Mouse (Mus musculus) left cerebral cortex, adult 2 months (tissue): ENCODE measurements around the gene Gramd1b. TPM values are rescaled to one million over a fixed set of nuclear protein-coding genes. Genes with fewer than 3 reads are reported as not detected.

Experiments
- DNase-seq, 2 experiments: peaks; one replicate each; pipeline ENCODE4 v3.0.0; 2021 to 2022; ENCODE audit warnings: low spot score in 2 of 2, mixed read lengths in 1 of 2; ENCODE audit errors: extremely low spot score in 1 of 2
- H3K27ac ChIP-seq: fragments of 200-600 bp; 2 replicates; pipeline ENCODE4 v1.8.1; 2022
- H3K4me3 ChIP-seq: fragments of 200-600 bp; 2 replicates; pipeline ENCODE4 v1.8.1; 2022
- CTCF ChIP-seq: fragments of 200-600 bp; IDR thresholded peaks from 2 replicates; pipeline ENCODE4 v1.8.1; 2022; ENCODE audit warnings: antibody characterized with exemption, mild to moderate bottlenecking, moderate library complexity
- intact Hi-C: fragments of 180-260 bp; cut with DNase I; formaldehyde crosslinking; loops from one replicate; pipeline ENCODE4 v1.15.1; 2025
- total RNA-seq, 2 experiments: library from RNA; stranded (reverse); gene quantifications; 2 replicates each; pipeline ENCODE4 v1.2.3; 2021

The Gramd1b gene
- total RNA-seq, 2 experiments from 2014 or later = 178 to 192 TPM

GRCm38 (mm10) chr9:40302375-40302774, 228.8 kb downstream of the Gramd1b start:
- no peak for TF ChIP-seq CTCF
- DNase-seq = no peak
- intact Hi-C loops = no loop called here
- no peak overlapping the region for H3K4me3 ChIP-seq
- H3K27ac ChIP-seq = no peak overlapping the region

GRCm38 (mm10) chr9:40301475-40301874, 229.7 kb downstream of the Gramd1b start:
- DNase-seq = no peak
- Histone ChIP-seq H3K4me3 (no peak overlapping the region), H3K27ac (peak overlapping the region; percentile 24; the same call in 1 of the 2 replicates)
- no peak for TF ChIP-seq CTCF
- intact Hi-C loops = no loop called here

- Histone ChIP-seq H3K4me3 (no peak overlapping the region), H3K27ac (no peak overlapping the region)
- DNase-seq = no peak
- intact Hi-C loops = no loop called here
- TF ChIP-seq CTCF = no peak
These were observed 230.9 kb downstream of the Gramd1b start for GRCm38 (mm10) chr9:40300018-40300989.

- no peak for TF ChIP-seq CTCF
- intact Hi-C loops = no loop called here
- no peak for DNase-seq
- no peak overlapping the region for H3K4me3 ChIP-seq
- no peak overlapping the region for H3K27ac ChIP-seq
These were observed 231.9 kb downstream of the Gramd1b start for GRCm38 (mm10) chr9:40299323-40299722.

GRCm38 (mm10) chr9:40297969-40298368, 233.2 kb downstream of the Gramd1b start:
- TF ChIP-seq CTCF = no peak

DNA sequence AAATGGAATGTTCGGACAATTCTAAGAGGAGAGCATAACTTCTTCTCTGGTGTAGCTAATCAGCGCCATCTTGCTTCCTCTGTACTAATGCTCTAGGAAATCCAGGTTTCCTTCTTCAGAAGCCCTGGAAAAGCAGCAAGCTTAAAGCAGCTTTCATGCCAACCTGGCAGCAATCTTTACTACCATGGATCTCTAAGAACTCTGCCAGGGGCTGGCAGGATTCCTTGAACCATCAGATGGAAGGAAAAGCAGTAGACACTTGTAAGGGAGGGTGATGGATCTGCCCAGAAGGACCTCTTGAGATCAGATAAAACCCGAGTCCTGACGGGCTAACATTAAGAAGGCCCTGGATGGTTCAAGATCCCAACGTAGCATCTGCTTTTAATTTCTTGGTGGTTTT, 234.9 kb downstream of the Gramd1b start:
- H3K4me3 ChIP-seq = no peak overlapping the region
- TF ChIP-seq CTCF = no peak; the same call in 1 of the 2 replicates
- no peak overlapping the region for H3K27ac ChIP-seq
- intact Hi-C loops = no loop called here
- no peak for DNase-seq

More at GRCm38 (mm10) chr9:40297969-40298368, 233.2 kb downstream of the Gramd1b start:
- H3K4me3 ChIP-seq = no peak overlapping the region
- no peak overlapping the region for H3K27ac ChIP-seq
- intact Hi-C loops = no loop called here
- DNase-seq = no peak

- intact Hi-C loops = no loop called here
- H3K27ac ChIP-seq = no peak overlapping the region
- TF ChIP-seq CTCF = no peak
These were observed 236.3 kb downstream of the Gramd1b start for GRCm38 (mm10) chr9:40294866-40295265.

GRCm38 (mm10) chr9:40294210-40294609, 237.0 kb downstream of the Gramd1b start:
- TF ChIP-seq CTCF = no peak
- intact Hi-C loops = no loop called here

More at GRCm38 (mm10) chr9:40294866-40295265, 236.3 kb downstream of the Gramd1b start:
- no peak for DNase-seq
- H3K4me3 ChIP-seq = no peak overlapping the region

DNA sequence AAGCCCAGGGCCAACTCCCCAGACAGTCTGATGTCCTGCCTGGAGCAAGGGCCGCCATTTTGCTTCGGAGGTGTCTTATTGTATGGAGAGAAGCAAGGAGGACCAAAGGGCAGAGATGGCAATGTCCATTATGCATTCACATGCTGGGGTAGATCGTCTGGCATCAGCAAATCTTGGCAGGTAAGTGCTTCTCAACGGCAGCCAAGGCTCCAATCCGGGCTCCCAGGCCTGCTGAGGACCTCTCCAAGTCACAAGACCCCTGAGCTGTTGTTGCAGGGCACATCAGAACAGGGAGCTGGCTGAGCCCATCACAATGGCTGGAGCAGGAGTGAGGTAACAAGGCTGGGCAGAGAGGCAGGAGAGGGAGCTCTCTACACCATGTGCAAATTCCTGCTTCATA, 237.4 kb downstream of the Gramd1b start:
- no peak overlapping the region for H3K4me3 ChIP-seq
- intact Hi-C loops = no loop called here
- no peak for DNase-seq
- no peak overlapping the region for H3K27ac ChIP-seq
- no peak for TF ChIP-seq CTCF

More at GRCm38 (mm10) chr9:40294210-40294609, 237.0 kb downstream of the Gramd1b start:
- Histone ChIP-seq H3K27ac (no peak overlapping the region), H3K4me3 (no peak overlapping the region)
- no peak for DNase-seq

DNA sequence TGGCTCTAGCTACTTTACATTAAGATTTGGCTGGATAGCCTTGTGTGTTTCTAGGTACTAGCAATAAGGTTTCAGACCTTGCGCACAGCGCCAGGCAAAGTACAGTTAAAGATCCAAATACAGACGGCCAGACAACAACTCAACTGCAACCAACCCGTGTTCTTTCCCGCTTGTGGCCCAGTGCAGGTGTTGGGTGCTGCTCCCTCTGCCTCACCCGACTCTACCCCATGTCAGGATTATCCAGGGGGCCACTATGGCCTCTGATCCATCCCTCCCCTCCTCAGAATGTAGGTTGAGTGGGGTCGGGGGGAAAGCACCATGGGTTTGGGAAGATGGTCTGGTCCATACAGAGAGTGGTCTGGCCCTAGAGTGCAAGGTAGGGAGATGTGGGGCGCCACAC, 237.9 kb downstream of the Gramd1b start:
- no peak for TF ChIP-seq CTCF
- no peak overlapping the region for H3K4me3 ChIP-seq
- DNase-seq = no peak
- no peak overlapping the region for H3K27ac ChIP-seq
- intact Hi-C loops = no loop called here

DNA sequence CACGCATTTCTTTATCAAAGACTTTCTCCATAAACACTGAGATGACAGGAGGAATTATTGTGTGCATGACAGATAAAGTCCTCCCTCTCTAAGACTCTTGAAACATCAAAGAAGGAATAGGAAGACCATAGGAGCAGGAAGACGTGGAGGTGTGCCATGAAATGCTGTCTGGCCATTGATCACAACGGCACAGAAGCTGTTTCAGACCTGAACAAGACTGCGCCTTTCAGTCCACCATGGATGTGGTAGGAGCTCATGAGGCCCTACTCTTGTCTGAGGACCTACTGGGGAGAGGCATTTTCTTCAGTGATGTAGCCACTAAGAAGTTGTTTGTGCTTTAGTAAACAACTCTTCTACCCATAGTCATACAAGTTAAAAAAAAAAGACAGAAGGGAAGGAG, 238.7 kb downstream of the Gramd1b start:
- no peak overlapping the region for H3K27ac ChIP-seq
- no peak for TF ChIP-seq CTCF
- H3K4me3 ChIP-seq = no peak overlapping the region
- DNase-seq = no peak
- intact Hi-C loops = no loop called here

GRCm38 (mm10) chr9:40282968-40283367, 248.2 kb downstream of the Gramd1b start:
- intact Hi-C loops = no loop called here
- no peak overlapping the region for H3K27ac ChIP-seq
- TF ChIP-seq CTCF = no peak
- DNase-seq = peak in 1 of 2 experiments; percentile 11
- H3K4me3 ChIP-seq = no peak overlapping the region
